Comparison of ENCODE assay signal across 27 mouse cellular contexts in the genomic region with DNA sequence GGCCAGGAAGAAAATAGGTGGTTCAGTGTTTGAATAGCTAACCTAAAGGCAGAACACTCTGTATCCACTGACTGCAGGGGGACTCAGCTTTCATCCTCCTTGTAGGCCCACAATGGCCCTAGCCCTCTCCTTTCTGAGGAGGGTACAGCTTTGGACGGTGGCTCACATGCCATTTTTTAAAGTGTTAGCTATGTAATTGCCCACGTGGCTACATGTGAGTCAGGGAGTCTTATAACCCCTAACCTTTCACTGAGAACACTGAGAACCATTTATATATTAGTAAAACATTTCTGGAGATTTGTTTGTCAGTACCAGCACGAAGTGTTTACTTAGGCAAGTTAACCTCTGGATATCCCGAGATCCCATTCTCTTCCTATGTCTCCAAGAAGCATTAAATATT. TPM values are rescaled to one million over a fixed set of nuclear protein-coding genes. Genes with fewer than 3 reads are reported as not detected.
"Had no signal": no experiment of that assay in that cellular context is flagged by ENCODE, and none has a peak within 500 bp of the region (broad histone marks: within the 10 kb centered on the region; RNA-seq: fewer than 3 reads in every experiment).

No protein-coding gene starts in this region.

- H3K4me1 ChIP-seq: heart, embryonic 13.5 days; heart, embryonic 15.5 days; hindbrain, embryonic 13.5 days; hindbrain, embryonic 15.5 days; intestine, embryonic 15.5 days; kidney, embryonic 15.5 days; limb, embryonic 13.5 days; limb, embryonic 15.5 days; liver, embryonic 12.5 days had no signal

- H3K36me3 ChIP-seq: heart, embryonic 13.5 days; heart, embryonic 15.5 days; hindbrain, embryonic 13.5 days; hindbrain, embryonic 15.5 days; intestine, embryonic 15.5 days; kidney, embryonic 15.5 days; limb, embryonic 13.5 days; limb, embryonic 15.5 days; liver, embryonic 12.5 days had no signal

- H3K4me2 ChIP-seq: heart, embryonic 11.5 days; heart, embryonic 13.5 days; heart, embryonic 15.5 days; hindbrain, embryonic 13.5 days; hindbrain, embryonic 15.5 days; intestine, embryonic 15.5 days; kidney, embryonic 15.5 days; limb, embryonic 13.5 days; limb, embryonic 15.5 days; liver, embryonic 12.5 days had no signal

- DNase-seq: gastrocnemius, postnatal 14 days; gastrocnemius, postnatal 36 days; heart, adult 11 months; heart, adult 2 months; heart, postnatal 14 days; heart, postnatal 36 days; kidney, adult 11 months; kidney, adult 2 months; kidney, adult 9 months; kidney, postnatal 14 days; kidney, postnatal 36 days; layer of hippocampus, adult 9-11 months; layer of hippocampus, postnatal 36 days; left cerebral cortex, postnatal 4 days had no signal

- H3K27me3 ChIP-seq: heart, embryonic 13.5 days; heart, embryonic 15.5 days; hindbrain, embryonic 13.5 days; hindbrain, embryonic 15.5 days; intestine, embryonic 15.5 days; kidney, embryonic 15.5 days; limb, embryonic 13.5 days; limb, embryonic 15.5 days; liver, embryonic 12.5 days had no signal

- H3K9me3 ChIP-seq: heart, embryonic 13.5 days; heart, embryonic 15.5 days; hindbrain, embryonic 13.5 days; hindbrain, embryonic 15.5 days; intestine, embryonic 15.5 days; kidney, embryonic 15.5 days; limb, embryonic 13.5 days; limb, embryonic 15.5 days; liver, embryonic 12.5 days had no signal

- ATAC-seq: hindbrain, postnatal 0 days; intestine, embryonic 15.5 days; liver, embryonic 12.5 days had no signal

- H3K4me3 ChIP-seq: heart, adult 2 months; heart, embryonic 13.5 days; heart, embryonic 15.5 days; hindbrain, embryonic 13.5 days; hindbrain, embryonic 15.5 days; intestine, embryonic 15.5 days; kidney, embryonic 15.5 days; limb, embryonic 13.5 days; limb, embryonic 15.5 days; liver, embryonic 12.5 days had no signal

- H3K27ac ChIP-seq: heart, adult 2 months; heart, embryonic 13.5 days; heart, embryonic 15.5 days; hindbrain, embryonic 13.5 days; hindbrain, embryonic 15.5 days; hindbrain, postnatal 0 days; intestine, embryonic 15.5 days; kidney, embryonic 15.5 days; limb, embryonic 13.5 days; limb, embryonic 15.5 days; liver, embryonic 12.5 days had no signal

- H3K9ac ChIP-seq: heart, embryonic 13.5 days; heart, embryonic 15.5 days; hindbrain, embryonic 13.5 days; hindbrain, embryonic 15.5 days; intestine, embryonic 15.5 days; kidney, embryonic 15.5 days; limb, embryonic 13.5 days; limb, embryonic 15.5 days; liver, embryonic 12.5 days had no signal

RNA-seq across cellular contexts. Expression of a gene that starts 12.1 kb away (rescaled TPM):
- total RNA-seq: hematopoietic stem cell, adult 5-6 weeks had no signal
- polyA plus RNA-seq: liver, adult 2 months had no signal
